Mouse (Mus musculus): ENCODE measurements at regions not wholly inside any gene's neighbourhood (a gene's known extent, or its start where the extent isn't known, plus 50 kb on each side); places are given as distances from the start of the nearest gene placed in this dataset.

- ATAC-seq (ENCODE audit: low read depth), result no peak
- no peaks in the 10 kb centered on the region for H3K36me3 ChIP-seq (ENCODE audit: control insufficient read depth, insufficient read depth, low read length)
- WGBS, result 84% methylated on average over 3 of the region's 3 CpGs
Measured at GRCm38 (mm10) chr7:117911062-117911461, 204.9 kb downstream of the Rps15a start.

GRCm38 (mm10) chr7:117896528-117896927 is 219.5 kb downstream of the Rps15a start:
- Histone ChIP-seq H3K9ac (ENCODE audit: low read length) (no peak overlapping the region), H3K27me3 (ENCODE audit: control insufficient read depth, insufficient read depth, low read depth, low read length) (no peaks in the 10 kb centered on the region), H3K4me3 (ENCODE audit: low read length) (no peak overlapping the region), H3K4me1 (replicated peaks; ENCODE audit: control insufficient read depth, insufficient read depth, low read length) (no peaks in the 10 kb centered on the region), H3K4me2 (ENCODE audit: low read depth, low read length) (no peak overlapping the region), H3K9me3 (ENCODE audit: control insufficient read depth, low read length) (no peaks in the 10 kb centered on the region), H3K36me3 (ENCODE audit: control insufficient read depth, insufficient read depth, low read length) (no peaks in the 10 kb centered on the region), H3K27ac (ENCODE audit: low read length) (no peak overlapping the region)
- ATAC-seq (ENCODE audit: low read depth), result no peak
- 72% methylated on average over 2 of the region's 2 CpGs for whole genome bisulfite sequencing

More at GRCm38 (mm10) chr7:117911062-117911461, 204.9 kb downstream of the Rps15a start:
- Histone ChIP-seq H3K9ac (ENCODE audit: low read length) (no peak overlapping the region), H3K9me3 (ENCODE audit: control insufficient read depth, low read length) (no peaks in the 10 kb centered on the region), H3K27ac (ENCODE audit: low read length) (no peak overlapping the region), H3K4me1 (replicated peaks; ENCODE audit: control insufficient read depth, insufficient read depth, low read length) (no peaks in the 10 kb centered on the region), H3K4me2 (ENCODE audit: low read depth, low read length) (no peak overlapping the region), H3K27me3 (ENCODE audit: control insufficient read depth, insufficient read depth, low read depth, low read length) (no peaks in the 10 kb centered on the region), H3K4me3 (ENCODE audit: low read length) (no peak overlapping the region)

- ATAC-seq (ENCODE audit: low read depth), result no peak
Measured at GRCm38 (mm10) chr7:117887288-117887687, 228.7 kb downstream of the Rps15a start.

GRCm38 (mm10) chr7:117882803-117883202 is 233.2 kb downstream of the Rps15a start:
- H3K9ac ChIP-seq (ENCODE audit: low read length), result no peak overlapping the region
- no peak overlapping the region for H3K27ac ChIP-seq (ENCODE audit: low read length)
- no peak for ATAC-seq (ENCODE audit: low read depth)
- H3K4me1 ChIP-seq (replicated peaks; ENCODE audit: control insufficient read depth, insufficient read depth, low read length), result no peaks in the 10 kb centered on the region
- H3K4me3 ChIP-seq (ENCODE audit: low read length), result no peak overlapping the region
- no peaks in the 10 kb centered on the region for H3K9me3 ChIP-seq (ENCODE audit: control insufficient read depth, low read length)
- H3K4me2 ChIP-seq (ENCODE audit: low read depth, low read length), result no peak overlapping the region
- no peaks in the 10 kb centered on the region for H3K36me3 ChIP-seq (ENCODE audit: control insufficient read depth, insufficient read depth, low read length)
- WGBS, result 9% methylated on average over 13 of the region's 13 CpGs
- no peaks in the 10 kb centered on the region for H3K27me3 ChIP-seq (ENCODE audit: control insufficient read depth, insufficient read depth, low read depth, low read length)

More at GRCm38 (mm10) chr7:117887288-117887687, 228.7 kb downstream of the Rps15a start:
- Histone ChIP-seq H3K27me3 (ENCODE audit: control insufficient read depth, insufficient read depth, low read depth, low read length) (no peaks in the 10 kb centered on the region), H3K4me2 (ENCODE audit: low read depth, low read length) (no peak overlapping the region), H3K9ac (ENCODE audit: low read length) (no peak overlapping the region), H3K27ac (ENCODE audit: low read length) (no peak overlapping the region), H3K36me3 (ENCODE audit: control insufficient read depth, insufficient read depth, low read length) (no peaks in the 10 kb centered on the region), H3K9me3 (ENCODE audit: control insufficient read depth, low read length) (no peaks in the 10 kb centered on the region), H3K4me1 (replicated peaks; ENCODE audit: control insufficient read depth, insufficient read depth, low read length) (no peaks in the 10 kb centered on the region), H3K4me3 (ENCODE audit: low read length) (no peak overlapping the region)
- WGBS, result 61% methylated on average over 6 of the region's 6 CpGs

GRCm38 (mm10) chr7:117878903-117879302 is 237.1 kb downstream of the Rps15a start:
- Histone ChIP-seq H3K4me1 (replicated peaks; ENCODE audit: control insufficient read depth, insufficient read depth, low read length) (no peaks in the 10 kb centered on the region), H3K9me3 (ENCODE audit: control insufficient read depth, low read length) (no peaks in the 10 kb centered on the region), H3K9ac (ENCODE audit: low read length) (no peak overlapping the region), H3K27me3 (ENCODE audit: control insufficient read depth, insufficient read depth, low read depth, low read length) (no peaks in the 10 kb centered on the region), H3K27ac (ENCODE audit: low read length) (no peak overlapping the region), H3K4me2 (ENCODE audit: low read depth, low read length) (no peak overlapping the region), H3K36me3 (ENCODE audit: control insufficient read depth, insufficient read depth, low read length) (no peaks in the 10 kb centered on the region), H3K4me3 (ENCODE audit: low read length) (no peak overlapping the region)
- ATAC-seq (ENCODE audit: low read depth), result no peak
- 63% methylated on average over 7 of the region's 7 CpGs for WGBS

- ATAC-seq (ENCODE audit: low read depth), result no peak
- Histone ChIP-seq H3K9ac (ENCODE audit: low read length) (no peak overlapping the region), H3K27ac (ENCODE audit: low read length) (no peak overlapping the region), H3K27me3 (ENCODE audit: control insufficient read depth, insufficient read depth, low read depth, low read length) (no peaks in the 10 kb centered on the region), H3K36me3 (ENCODE audit: control insufficient read depth, insufficient read depth, low read length) (no peaks in the 10 kb centered on the region), H3K4me1 (replicated peaks; ENCODE audit: control insufficient read depth, insufficient read depth, low read length) (no peaks in the 10 kb centered on the region), H3K9me3 (ENCODE audit: control insufficient read depth, low read length) (no peaks in the 10 kb centered on the region), H3K4me2 (ENCODE audit: low read depth, low read length) (no peak overlapping the region), H3K4me3 (ENCODE audit: low read length) (no peak overlapping the region)
- 62% methylated on average over 2 of the region's 2 CpGs for WGBS
Measured at GRCm38 (mm10) chr7:117875241-117875640, 240.7 kb downstream of the Rps15a start.

- Histone ChIP-seq H3K9me3 (ENCODE audit: control insufficient read depth, low read length) (no peaks in the 10 kb centered on the region), H3K27me3 (ENCODE audit: control insufficient read depth, insufficient read depth, low read depth, low read length) (no peaks in the 10 kb centered on the region), H3K4me1 (replicated peaks; ENCODE audit: control insufficient read depth, insufficient read depth, low read length) (no peaks in the 10 kb centered on the region), H3K27ac (ENCODE audit: low read length) (no peak overlapping the region), H3K9ac (ENCODE audit: low read length) (no peak overlapping the region), H3K4me2 (ENCODE audit: low read depth, low read length) (no peak overlapping the region), H3K36me3 (ENCODE audit: control insufficient read depth, insufficient read depth, low read length) (no peaks in the 10 kb centered on the region), H3K4me3 (ENCODE audit: low read length) (no peak overlapping the region)
- WGBS, result 54% methylated on average over 6 of the region's 6 CpGs
- no peak for ATAC-seq (ENCODE audit: low read depth)
Measured at GRCm38 (mm10) chr7:117859419-117859818, 256.6 kb downstream of the Rps15a start.

GRCm38 (mm10) chr7:117855955-117856354 is 260.0 kb downstream of the Rps15a start:
- no peaks in the 10 kb centered on the region for H3K4me1 ChIP-seq (replicated peaks; ENCODE audit: control insufficient read depth, insufficient read depth, low read length)
- WGBS, result 75% methylated on average over 5 of the region's 5 CpGs

GRCm38 (mm10) chr7:117853716-117854115 is 262.3 kb downstream of the Rps15a start:
- H3K9ac ChIP-seq (ENCODE audit: low read length), result no peak overlapping the region
- ATAC-seq (ENCODE audit: low read depth), result no peak

More at GRCm38 (mm10) chr7:117855955-117856354, 260.0 kb downstream of the Rps15a start:
- Histone ChIP-seq H3K9ac (ENCODE audit: low read length) (no peak overlapping the region), H3K27ac (ENCODE audit: low read length) (no peak overlapping the region), H3K27me3 (ENCODE audit: control insufficient read depth, insufficient read depth, low read depth, low read length) (no peaks in the 10 kb centered on the region), H3K9me3 (ENCODE audit: control insufficient read depth, low read length) (no peaks in the 10 kb centered on the region), H3K4me2 (ENCODE audit: low read depth, low read length) (no peak overlapping the region), H3K36me3 (ENCODE audit: control insufficient read depth, insufficient read depth, low read length) (no peaks in the 10 kb centered on the region), H3K4me3 (ENCODE audit: low read length) (no peak overlapping the region)
- no peak for ATAC-seq (ENCODE audit: low read depth)

GRCm38 (mm10) chr7:117852866-117853265 is 263.1 kb downstream of the Rps15a start:
- ATAC-seq (ENCODE audit: low read depth), result no peak
- Histone ChIP-seq H3K36me3 (ENCODE audit: control insufficient read depth, insufficient read depth, low read length) (no peaks in the 10 kb centered on the region), H3K4me1 (replicated peaks; ENCODE audit: control insufficient read depth, insufficient read depth, low read length) (no peaks in the 10 kb centered on the region), H3K27me3 (ENCODE audit: control insufficient read depth, insufficient read depth, low read depth, low read length) (no peaks in the 10 kb centered on the region), H3K4me3 (ENCODE audit: low read length) (no peak overlapping the region), H3K27ac (ENCODE audit: low read length) (no peak overlapping the region), H3K4me2 (ENCODE audit: low read depth, low read length) (no peak overlapping the region), H3K9me3 (ENCODE audit: control insufficient read depth, low read length) (no peaks in the 10 kb centered on the region), H3K9ac (ENCODE audit: low read length) (no peak overlapping the region)
- WGBS, result 61% methylated on average over 2 of the region's 2 CpGs

More at GRCm38 (mm10) chr7:117853716-117854115, 262.3 kb downstream of the Rps15a start:
- Histone ChIP-seq H3K4me2 (ENCODE audit: low read depth, low read length) (no peak overlapping the region), H3K4me3 (ENCODE audit: low read length) (no peak overlapping the region), H3K27ac (ENCODE audit: low read length) (no peak overlapping the region), H3K27me3 (ENCODE audit: control insufficient read depth, insufficient read depth, low read depth, low read length) (no peaks in the 10 kb centered on the region), H3K9me3 (ENCODE audit: control insufficient read depth, low read length) (no peaks in the 10 kb centered on the region), H3K36me3 (ENCODE audit: control insufficient read depth, insufficient read depth, low read length) (no peaks in the 10 kb centered on the region), H3K4me1 (replicated peaks; ENCODE audit: control insufficient read depth, insufficient read depth, low read length) (no peaks in the 10 kb centered on the region)
- WGBS, result 43% methylated on average over 4 of the region's 4 CpGs
